Mouse (Mus musculus): ENCODE data around the gene Tspan1. TPM values are rescaled to one million over a fixed set of nuclear protein-coding genes. Genes with fewer than 3 reads are reported as not detected.

Gene Tspan1
- total RNA-seq (2021) = 1 to 10 TPM in 1 of 2 experiments, under 1 TPM in 1; 0.17 to 1.6 TPM
- long read RNA-seq, experiment 1 = 0 reads
- long read RNA-seq, experiment 2 = 0 reads

DNA sequence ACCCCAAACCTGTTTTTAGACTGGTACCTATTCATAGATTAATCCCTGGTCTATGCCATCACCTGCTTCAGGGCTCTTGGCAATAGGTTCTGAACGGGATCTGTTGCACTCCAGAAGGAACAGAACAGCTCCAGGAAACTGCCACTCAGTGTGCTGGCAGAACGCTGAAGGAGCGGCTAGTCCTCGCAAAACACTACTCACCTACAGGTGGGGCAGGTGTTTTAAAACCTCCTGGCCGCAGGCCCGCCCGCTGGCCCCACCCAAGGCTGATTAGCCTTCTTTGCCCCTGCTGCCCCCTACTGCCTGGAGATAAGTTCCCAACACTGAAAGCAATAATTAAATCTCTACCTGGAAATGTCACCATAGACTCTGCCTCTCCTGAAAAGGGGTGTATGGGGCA lies at the start of gene Tspan1:
TSS of gene Tspan1 (minus strand) at position 198 of the 400 bp plus-strand sequence.
- DNase-seq (ENCODE audit: low spot score in 2 of 2) = no peak

DNA sequence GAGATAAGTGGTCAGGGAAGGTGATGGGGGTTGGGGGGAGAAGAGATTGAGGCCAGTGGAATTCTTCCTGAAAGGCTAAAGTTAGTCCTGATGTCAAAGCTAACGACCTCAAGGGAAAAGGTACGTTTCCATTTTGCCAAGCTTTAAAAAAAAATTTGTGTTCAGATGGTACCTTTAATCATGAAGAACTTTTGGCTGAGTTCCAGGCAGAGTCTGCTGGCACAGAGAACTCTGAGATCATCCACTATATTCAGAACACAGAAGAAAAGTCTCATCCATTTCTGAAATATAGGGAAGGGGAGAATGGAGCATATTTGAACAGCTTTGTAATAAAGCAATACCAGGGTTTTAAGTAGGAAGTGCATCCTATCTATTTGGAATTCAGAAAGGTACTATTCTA lies 49.6 kb upstream of the Tspan1 start:
- no peak for DNase-seq (ENCODE audit: low spot score in 2 of 2)

DNA sequence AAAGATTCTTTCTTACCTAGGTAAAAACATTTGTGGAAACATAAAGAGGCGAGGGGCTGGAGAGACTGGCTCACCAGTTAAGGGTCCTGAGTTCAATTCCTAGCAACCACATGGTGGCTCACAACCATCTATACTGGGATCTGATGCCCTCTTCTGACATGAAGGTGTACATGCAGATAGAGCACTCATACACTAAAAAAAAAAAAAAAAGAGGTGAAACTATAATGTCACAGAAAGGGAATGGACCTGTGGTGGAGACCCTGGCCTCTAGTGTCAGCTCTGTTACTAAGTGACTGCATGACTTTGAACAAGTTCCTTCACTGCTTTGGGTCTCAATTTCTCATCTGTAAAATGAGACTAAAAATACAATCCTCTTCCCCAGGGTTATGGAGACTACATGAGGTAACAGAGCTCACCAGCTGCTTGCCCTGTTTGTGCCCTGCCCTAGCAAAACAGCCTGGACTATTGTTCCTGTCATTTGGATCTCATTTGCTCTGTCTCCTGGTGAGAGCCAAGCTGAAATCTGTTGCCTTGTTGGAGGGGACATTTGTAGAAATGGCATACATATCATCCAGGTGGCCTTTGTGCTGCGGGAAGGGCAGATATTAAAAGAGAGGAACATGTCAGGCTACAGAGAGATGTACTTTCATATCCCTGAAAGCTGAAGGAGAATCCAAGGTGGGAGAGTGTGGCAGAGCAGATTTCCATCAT lies 48.6 kb upstream of the Tspan1 start:
- DNase-seq (ENCODE audit: low spot score in 2 of 2) = no peak

DNA sequence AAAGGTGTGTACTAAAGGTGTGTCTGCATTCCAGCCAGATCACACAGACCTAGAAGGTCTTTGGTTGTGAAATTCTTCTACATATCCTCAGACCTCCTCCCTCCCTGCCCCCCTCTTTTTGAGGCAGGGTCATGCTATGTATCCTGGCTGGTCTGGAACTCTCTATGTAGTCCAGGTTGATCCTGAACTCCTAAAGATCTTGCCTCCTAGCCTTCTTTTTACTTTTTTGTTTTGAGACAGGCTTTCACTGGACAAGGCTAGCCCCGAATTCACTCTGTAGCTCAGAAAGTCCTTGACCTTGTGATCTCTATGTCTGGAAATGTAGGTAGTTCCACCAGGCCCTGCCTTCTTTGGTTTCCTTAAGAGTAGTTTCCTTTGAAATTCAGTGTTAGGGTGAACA lies 41.5 kb upstream of the Tspan1 start:
- no peak for DNase-seq (ENCODE audit: low spot score in 2 of 2)

DNA sequence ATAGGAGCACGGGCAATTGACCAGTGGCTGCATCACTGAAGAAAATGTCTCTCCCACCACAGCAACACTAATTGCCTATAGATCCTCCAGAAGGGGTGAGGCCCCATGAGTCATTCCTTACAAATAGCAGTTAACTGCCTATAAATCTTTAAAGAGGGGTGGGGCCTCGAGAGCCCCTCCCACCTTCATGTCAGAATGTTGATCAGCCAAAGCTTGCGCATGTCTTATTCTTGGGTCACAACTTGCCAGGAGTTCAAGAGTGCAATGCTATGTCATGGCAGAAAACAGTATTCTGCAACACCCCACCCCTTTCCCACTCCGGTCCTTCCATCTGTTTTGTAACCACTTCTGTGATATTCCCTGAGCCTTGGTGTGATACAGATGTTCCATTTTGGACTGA lies 39.1 kb upstream of the Tspan1 start:
- DNase-seq (ENCODE audit: low spot score in 2 of 2) = no peak

DNA sequence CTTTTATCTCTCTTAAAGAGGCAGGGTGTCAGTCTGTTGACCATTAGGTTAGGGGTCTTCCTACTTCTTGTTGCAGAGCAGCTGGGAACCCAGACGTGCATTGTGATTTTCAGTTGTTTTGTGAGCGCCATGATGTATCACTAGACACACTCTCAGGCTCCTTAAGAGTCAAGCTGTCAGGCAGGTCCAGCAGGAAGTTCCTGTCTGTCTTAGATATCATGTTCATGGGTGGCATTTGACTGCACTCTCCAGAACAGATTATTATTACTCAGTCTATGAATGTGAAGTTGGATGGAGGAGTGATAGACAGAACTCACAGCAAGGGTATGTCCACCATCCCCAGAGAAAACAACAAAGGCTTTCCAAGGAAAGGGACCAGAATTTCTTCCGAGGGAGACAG lies 37.0 kb upstream of the Tspan1 start:
- no peak for DNase-seq (ENCODE audit: low spot score in 2 of 2)

DNA sequence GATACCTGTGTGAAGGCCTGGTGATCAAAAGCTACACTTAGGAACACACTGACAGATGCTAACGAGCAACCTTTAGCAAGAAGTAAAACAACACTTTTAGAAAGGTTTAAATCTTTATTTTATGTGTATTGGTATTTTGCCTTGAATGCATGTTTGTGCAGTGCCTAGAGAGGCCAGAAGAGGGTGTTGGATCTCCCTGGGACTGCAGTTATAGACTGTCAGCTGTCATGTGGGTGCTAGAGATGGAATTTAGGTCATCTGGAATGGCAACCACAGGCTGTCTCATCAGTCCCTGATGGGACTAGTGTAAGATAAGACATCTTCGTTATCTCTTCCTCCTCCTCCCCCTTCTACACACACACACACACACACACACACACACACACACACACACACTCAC lies 31.0 kb upstream of the Tspan1 start:
- DNase-seq (ENCODE audit: low spot score in 2 of 2) = no peak

DNA sequence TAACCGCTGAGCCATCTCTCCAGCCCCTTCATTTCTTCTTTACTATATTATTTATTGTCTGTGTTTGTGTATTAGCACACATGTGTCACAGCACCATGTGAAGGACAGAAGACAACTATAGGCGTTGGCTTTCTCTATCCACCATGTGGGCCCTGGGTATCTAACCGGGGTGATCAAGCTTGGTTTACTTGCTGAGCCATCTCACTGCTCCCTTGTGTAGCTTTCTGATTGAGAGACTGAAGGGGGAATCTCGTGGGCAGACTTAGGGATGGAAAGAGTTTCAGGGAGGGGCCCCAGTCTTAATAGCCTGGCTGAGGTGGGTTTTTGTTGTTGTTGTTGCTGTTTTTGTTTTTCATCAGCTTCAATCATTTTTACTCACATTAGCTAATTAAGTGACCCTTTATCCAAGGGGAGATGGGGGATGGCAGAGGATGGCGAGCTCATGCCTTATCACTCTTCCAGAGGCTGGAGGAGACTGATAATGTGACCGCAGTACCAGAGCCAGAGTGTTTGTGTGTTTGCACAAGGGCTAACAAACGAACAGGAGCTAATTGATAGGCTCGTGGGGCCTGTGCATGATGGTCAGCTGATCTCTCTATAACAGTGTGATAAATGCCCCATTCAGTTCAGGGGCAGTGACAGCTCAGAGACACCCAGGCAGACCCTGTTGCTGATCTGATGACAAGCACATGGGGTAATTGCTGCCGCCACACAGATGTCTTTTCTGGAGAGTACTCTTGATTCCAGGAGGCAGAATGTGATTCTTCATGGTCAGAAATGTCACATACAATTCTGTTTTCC lies 26.4 kb upstream of the Tspan1 start:
- no peak for DNase-seq (ENCODE audit: low spot score in 2 of 2)

DNA sequence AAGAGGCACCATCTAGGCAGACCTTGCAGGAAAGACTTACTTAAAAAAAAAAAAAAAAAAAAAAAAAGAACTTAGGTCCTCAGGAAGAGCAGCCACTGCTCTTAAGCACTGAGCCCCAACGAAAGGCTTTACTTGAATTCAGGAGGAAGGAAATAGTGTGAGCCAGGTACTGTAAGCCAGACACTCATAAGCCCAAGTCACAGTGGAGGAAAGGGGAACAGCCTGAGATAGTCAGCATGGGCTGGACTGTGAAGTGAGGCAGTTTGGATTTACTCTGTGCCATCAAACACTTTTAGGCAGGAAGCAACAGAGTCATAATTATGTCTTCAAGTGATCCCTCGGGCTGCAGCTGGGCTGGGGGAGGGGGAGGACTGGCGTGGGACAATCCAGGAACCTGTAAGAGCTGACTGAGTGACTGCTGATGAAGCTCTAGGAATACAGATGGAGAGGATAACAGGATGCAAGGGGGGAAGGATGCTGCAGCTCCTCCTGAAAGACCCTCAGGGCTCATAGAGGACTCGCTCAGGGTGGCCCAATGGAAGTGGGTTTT lies 25.0 kb upstream of the Tspan1 start:
- DNase-seq (ENCODE audit: low spot score in 2 of 2) = no peak

DNA sequence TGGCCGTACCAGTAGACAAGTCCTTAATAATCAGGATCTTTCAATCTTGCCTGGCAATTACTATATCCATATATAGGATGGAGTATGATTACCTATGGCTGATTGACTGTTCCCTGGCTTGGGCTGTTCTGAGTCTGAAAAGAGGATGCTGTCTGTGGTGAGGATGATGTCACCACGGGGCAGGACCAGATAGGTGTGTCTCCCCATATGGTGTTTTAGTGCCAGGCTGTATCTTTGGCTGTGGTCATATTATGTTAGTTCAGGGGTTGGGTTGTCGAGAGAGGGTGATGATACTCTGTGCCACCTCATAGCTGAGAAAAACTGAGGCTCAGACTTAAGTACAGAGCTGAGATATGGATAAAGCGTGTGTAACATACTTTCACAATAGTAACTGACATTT lies 17.7 kb upstream of the Tspan1 start:
- no peak for DNase-seq (ENCODE audit: low spot score in 2 of 2)

DNA sequence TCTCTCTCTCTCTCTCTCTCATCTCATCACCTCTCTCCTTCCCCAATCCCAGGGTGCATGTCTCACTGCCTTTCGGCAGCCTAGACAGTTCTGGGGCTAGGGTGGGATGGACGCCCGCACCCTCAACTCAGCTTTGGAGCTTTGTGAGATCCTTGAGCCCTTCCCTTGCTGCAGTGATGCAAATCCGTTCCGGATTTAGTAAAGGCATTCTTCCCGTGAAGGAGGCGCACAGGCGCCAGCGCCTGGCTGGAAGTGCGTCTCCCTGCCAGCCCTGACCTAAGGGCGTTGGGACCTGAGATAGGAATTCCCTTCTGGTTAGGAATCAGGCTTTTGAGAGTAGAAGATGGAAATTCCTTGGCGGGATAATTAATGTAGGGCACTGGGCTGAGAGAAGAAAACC lies 15.3 kb upstream of the Tspan1 start:
- no peak for DNase-seq (ENCODE audit: low spot score in 2 of 2)

DNA sequence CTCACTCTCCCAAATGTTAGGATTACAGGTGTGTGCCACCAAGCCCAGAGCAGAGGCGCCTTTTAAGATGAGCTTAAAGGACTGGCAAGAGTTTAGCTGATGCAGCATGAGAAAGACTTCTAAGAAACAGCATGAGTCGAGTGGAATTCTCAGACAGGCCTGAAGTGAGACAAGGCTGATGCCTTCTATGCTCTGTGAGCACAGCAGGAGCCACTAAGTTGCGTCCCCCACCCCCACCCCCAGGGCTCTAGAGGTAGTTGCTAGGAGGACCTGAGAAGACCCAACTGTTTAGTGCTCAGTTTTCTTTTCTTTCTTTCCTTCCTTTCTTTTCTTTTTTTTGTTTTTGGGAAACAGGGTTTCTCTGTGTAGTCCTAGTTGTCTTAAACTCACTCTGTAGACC lies 14.7 kb upstream of the Tspan1 start:
- no peak for DNase-seq (ENCODE audit: low spot score in 2 of 2)

DNA sequence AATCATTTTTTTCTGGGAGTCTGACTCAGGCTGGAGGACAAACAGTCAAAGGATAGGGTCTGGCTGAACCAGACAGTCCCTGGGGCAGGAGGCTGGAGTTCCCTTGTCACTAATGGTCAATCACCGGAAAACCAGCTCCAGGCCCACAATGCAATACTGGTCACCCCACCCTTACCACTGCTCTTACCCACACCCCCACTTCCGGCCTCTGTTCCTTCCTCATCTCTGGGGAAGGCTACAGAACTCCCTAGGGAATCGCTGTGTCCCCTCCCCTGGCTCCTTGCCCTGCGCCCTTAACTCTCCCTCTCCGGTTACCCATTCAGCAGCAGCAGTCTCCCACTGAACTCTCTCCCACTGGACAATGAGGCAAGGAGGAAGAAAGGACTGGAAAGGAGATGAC lies 9.7 kb upstream of the Tspan1 start:
- no peak for DNase-seq (ENCODE audit: low spot score in 2 of 2)

DNA sequence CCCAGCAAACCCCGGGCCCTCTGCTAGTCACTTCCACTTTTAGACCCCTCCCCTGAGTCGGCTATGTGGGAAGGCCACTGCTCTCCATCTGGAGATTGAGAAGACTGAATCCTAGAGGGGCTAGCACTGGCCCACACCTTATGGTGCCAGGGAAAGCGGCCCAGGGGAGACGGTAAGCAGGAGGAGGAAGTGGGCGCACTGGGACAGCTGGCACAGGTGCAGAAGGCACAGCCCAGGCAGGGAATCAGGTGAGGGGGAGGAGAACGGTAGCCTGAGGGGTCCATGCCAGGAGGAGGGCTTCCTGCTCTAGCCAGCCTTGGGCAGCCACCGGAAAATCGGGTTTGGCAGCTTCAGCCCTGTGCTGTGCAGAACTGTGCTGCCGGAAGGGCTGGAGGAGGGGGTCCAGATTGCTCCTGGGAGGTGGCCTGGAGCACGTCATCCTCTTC lies 9.2 kb upstream of the Tspan1 start:
- DNase-seq (ENCODE audit: low spot score in 2 of 2) = no peak

DNA sequence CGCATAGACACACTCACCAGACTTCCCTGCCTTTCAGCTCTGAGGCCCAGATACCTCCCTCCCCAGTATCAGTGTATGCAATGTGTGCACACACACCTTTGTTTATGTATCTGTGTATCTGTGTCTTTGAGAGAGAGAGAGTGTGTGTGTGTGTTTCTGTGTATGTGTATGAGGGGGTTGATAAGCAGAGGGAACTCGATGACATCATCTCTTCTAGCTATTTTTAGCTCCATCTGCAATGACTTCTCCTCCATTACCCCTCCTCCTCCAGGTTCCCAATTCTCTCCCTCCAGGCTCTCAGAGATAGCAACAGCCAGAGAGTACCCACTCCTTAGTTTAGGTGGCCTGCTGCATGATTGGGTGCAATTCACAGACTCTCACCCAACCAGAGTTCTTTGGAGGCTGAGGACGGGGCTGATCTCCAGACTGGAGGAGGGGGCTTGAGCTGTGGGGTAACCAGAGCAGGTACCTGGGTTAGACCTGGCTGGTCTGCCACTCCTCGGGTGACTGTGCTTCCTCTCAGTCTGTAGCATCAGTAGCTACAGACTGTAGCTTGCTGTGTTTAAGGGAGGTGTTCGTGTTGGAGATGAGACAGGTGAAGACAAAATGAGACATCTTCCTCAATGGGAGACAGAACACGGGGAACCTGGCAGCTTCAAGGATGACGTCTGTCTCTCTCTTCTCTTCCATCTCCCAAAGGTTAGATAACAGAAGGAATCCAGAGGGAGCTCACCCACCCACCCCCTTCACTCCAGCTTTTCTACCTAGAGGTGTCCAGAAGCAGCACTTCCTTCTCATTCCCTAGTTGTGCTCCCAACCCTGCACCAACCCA lies 8.5 kb upstream of the Tspan1 start:
- no peak for DNase-seq (ENCODE audit: low spot score in 2 of 2)

DNA sequence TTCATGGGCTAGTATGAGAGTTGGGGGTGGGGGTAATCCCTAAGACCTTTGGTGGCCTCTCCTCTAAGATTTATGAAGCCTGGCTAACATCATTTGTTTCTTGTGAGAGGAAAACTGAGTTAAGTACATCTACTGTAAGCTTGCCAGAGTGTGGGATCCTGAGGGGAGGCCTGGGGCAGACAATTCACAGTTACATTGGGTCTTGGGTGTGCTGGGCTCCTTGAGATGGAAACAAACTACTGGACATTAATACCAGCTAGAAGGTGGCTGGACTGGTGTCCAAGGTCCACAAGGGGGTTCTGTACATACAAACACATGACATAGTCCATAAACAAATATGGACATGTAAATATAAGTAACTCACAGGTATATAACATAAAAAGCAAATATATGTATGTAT lies 7.7 kb upstream of the Tspan1 start:
- DNase-seq (ENCODE audit: low spot score in 2 of 2) = no peak

DNA sequence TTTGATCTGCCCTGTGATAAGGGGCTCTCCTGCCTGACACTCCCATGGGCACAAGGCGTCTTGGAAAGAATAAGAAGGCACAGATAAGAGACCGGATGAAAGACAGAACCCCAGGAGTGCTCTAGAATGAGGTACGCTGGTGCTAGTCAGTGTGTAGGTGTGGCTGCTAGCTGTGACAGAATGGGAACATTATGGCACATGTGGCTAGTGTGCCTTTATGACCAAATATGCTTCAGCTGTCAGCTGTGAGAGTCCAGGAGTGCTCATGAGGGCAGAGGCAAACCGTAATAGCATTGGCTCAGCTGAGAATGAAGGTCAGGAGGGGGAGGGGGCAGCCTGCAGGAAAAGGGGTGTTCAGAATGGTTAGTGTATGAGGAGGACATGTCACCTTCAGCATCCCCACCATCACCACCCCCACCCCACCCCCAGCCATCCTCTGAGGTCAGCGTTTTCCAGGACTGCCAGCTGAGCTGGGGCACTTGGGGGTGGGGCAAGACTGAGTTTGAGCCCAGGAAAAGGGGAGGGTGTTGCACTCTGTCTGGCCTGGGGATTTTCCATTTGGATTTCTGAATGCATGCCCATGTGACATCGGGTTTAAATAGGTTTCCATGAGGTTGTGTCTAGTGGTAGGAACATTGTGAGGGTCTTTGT lies 7.2 kb upstream of the Tspan1 start:
- no peak for DNase-seq (ENCODE audit: low spot score in 2 of 2)

DNA sequence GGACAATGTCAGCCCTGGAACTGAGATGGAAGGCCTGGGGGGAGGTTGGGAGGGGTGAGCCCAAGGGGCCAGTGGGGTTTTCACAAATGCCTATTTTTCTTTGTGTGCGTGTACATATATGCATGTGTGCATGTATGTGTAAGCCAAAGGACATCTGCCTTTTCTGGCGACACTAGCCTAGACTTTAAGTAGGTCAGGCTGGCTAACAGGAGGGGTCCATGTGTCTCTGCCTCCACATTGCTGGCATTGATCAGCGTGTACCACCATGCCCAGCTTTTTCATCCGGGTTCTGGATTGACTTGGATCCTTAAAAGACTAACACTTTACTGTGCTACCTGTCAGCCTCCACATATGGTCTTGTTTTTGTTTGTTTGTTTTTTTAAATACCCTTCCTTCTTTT lies 6.4 kb upstream of the Tspan1 start:
- no peak for DNase-seq (ENCODE audit: low spot score in 2 of 2)

DNA sequence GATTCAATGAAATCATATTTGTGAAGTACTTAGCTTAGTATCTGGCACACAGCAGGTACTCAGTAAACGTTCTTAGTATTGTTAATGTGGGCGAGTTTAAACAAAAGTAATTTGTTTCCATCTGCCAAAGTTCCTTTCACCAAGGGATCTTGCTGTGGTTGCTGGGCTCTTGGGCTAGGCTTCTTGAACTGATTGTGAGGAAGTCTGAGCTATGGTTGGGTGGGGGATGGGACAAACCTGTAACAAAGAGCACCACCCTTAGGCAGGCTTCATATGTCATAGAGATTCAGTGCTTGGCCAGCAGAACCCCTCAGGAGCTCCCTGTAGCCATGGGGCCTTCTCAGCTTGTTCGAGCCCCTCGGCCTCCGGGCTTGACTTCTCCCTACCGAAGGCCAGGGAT lies 5.7 kb upstream of the Tspan1 start, which contains the start of the genes 1700042G07Rik and Gm49337:
TSS of gene 1700042G07Rik (plus strand) at position 301 of the 400 bp plus-strand sequence.
TSS of gene Gm49337 (plus strand) at position 313 of the 400 bp plus-strand sequence.
- no peak for DNase-seq (ENCODE audit: low spot score in 2 of 2)

DNA sequence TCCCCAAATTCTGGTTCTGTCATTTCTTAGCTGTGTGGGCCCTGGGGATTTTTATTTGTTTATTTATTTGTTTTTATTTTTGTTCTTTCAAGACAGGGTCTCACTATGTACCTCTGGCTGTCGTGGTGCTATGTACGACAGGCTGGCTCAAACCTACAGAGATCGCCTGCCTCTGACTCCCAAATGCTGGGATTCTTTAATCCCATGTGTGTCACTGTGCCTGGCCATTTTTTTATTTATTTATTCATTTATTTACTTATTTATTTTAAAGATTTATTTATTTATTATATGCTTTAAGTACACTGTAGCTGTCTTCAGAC lies 1.9 kb upstream of the Tspan1 start:
- DNase-seq (ENCODE audit: low spot score in 2 of 2) = no peak

Data from adrenal gland, postnatal 4 days (tissue).